Mouse (Mus musculus) liver, postnatal 0 days (tissue): ENCODE results near the gene Vcl.

ENCODE experiments used
- CTCF ChIP-seq: sonication (generic); IDR thresholded peaks from 2 replicates; pipeline ENCODE4 v1.5.1; 2016; ENCODE audit warnings: antibody characterized with exemption, low read depth
- EP300 ChIP-seq: IDR thresholded peaks from 2 replicates; pipeline ENCODE4 v1.6.1; 2016; ENCODE audit warnings: antibody characterized with exemption, low read depth, mild to moderate bottlenecking

GRCm38 (mm10) chr14:21020435-21020834 is 91.2 kb downstream of the Vcl start:
- TF ChIP-seq CTCF: no peak
- TF ChIP-seq EP300: no peak
